Mouse (Mus musculus): Measurements from ENCODE around the gene Lamb3.
"Not testable (repeated sequence)": the region's sequence is repeated elsewhere in the genome, so short reads cannot be mapped to it uniquely, and the experiment has no call there.

Gene Lamb3

GRCm38 (mm10) chr1:193274407-193275071, 67.0 kb downstream of the Lamb3 start:
- in situ Hi-C loops (cut with MboI, MseI): no loop called here

DNA sequence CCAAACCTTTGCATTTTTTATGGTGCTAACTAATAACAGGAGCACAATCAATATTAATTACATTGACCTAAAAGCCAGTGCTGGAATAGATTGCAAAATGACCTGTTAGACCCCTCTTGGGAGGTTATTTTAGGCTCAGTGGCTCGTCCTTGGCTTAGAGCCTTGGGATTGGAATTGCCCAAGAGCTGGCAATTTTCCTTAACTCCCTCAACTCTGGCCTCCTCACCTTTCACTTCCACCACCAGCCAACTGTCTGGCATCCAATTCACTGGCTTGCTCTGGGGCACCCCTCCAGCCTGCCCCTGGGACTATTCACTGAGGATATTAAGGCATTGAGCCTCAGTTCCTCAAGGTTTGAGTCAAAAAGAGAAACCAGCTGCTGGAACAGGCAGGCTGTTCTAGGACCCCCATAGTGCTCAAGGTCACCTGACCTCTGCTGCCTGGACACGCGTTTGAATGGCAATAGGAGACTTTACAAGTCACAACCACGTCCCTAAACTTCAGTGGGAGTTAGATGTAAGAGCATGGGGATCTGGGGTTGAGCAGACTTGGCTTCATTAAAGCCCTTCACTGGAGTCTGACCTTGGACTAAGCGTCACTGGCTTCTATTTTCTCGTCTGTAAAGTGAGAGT, 71.0 kb downstream of the Lamb3 start:
- in situ Hi-C loops (cut with MboI, MseI): no loop called here

- in situ Hi-C loops (cut with MboI, MseI): no loop called here
These were observed 72.0 kb downstream of the Lamb3 start for GRCm38 (mm10) chr1:193279492-193279891.

GRCm38 (mm10) chr1:193281344-193281743, 73.8 kb downstream of the Lamb3 start:
- in situ Hi-C loops (cut with MboI, MseI): no loop called here

DNA sequence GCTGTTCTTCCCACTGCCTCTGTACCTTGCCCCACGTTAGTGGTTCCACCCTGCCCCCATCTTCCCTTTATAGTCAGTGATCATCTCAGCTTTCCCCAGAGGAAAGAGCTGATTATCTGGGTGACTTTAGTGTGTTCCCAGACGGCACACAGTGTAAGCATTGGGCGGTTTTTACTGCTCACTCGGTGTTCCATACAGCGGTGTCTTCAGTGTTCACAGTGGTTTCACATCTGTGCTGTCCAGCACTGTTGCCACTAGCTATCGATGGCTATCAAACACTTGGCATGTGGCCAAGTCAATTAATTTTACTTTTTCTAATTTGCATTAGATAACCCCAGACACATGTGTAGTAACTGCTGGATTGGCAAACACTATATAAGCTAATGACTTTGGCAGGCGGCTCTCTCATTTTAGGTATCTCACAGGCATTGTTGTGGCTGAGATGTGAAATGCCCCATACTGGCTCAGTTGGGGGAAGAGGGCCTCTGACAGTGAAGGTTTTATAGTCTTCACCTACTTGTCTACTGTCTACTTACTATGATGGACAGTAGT, 76.8 kb downstream of the Lamb3 start:
- in situ Hi-C loops (cut with MboI, MseI): no loop called here

DNA sequence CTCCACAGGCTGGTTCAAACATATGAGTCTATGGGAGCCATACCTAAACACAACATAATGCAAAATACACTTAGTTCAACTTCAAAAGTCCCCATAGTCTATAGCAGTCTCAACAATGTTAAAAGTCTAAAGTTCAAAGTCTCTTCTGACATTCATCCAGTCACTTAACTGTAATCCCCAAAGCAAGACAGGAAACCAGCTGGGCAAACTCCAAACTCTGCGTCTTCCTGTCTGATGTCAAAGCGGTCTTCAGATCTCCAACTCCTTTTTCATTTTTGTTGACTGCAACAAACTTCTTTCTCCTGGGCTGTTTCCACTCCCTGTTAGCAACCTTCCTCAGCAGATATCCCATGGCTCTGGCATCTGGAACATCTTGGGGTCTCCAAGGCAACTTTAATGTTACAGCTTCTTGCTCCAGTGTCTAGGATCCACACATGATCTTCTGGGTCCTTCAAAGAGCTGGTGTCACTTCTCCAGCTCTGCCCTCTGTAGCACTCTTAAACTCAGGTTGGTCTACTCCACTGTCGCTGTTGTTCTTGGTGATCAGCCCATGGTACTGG, 78.3 kb downstream of the Lamb3 start:
- in situ Hi-C loops (cut with MboI, MseI): not testable (repeated sequence)

DNA sequence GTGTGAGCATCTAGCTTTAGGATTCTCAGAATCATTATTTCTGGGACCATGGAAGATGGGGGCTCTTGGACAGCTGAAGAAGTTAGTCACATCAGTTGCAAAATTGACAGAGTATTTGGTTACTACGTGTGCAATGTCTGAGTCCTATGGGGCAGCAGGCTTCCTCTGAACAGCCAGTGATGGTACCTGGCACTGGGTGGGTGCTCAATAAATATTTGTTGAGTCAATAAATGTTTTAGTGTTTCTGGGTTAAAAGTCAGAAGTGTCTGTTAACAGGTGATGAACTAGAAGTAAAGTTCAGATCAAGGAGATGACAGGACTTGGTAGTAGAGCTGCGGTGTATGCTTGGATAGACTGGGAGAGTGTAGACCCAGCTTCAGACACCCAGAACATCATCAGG, 80.1 kb downstream of the Lamb3 start:
- in situ Hi-C loops (cut with MboI, MseI): no loop called here

GRCm38 (mm10) chr1:193289076-193289475, 81.6 kb downstream of the Lamb3 start:
- in situ Hi-C loops (cut with MboI, MseI): no loop called here

GRCm38 (mm10) chr1:193289914-193290313, 82.4 kb downstream of the Lamb3 start:
- in situ Hi-C loops (cut with MboI, MseI): no loop called here

DNA sequence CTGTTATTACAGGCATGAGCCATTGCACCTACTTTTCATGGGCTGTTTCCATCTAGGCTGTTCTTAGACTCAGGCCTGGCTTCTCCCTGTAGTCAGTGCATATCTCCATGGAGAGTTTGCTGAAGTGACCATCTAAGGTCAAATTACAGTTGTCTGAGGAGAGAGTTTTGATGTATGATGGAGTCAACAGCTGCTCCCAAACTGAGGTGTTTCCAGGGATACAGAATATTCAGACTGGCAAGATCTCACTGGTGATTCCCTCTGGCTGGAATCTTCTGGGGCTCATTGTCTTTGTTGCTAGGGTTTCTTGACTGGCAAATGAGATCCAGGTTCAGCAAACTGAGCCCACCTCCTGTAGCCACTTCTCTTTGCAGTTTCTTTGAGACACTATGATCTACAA, 83.2 kb downstream of the Lamb3 start:
- in situ Hi-C loops (cut with MboI, MseI): no loop called here

DNA sequence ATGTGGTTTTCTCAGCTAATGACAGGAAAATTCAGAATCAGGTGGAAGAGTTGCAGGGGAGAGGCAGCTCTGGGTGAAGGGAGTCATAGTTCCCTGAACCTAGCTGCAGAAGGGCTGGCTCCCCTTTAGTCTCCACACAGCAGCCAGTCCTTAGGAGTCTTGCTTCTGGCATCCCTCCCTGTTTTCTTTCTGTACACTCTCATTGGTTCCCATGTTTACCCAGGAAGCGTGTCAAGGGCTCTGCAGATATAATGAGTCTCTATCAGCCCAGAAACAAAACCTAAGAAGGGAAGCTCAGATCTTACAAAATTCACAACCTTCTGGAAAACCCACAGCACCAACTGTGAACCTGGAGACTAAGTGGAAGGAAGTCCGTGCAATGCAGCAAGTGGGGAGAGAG, 85.5 kb downstream of the Lamb3 start:
- in situ Hi-C loops (cut with MboI, MseI): no loop called here

GRCm38 (mm10) chr1:193293926-193294325, 86.4 kb downstream of the Lamb3 start:
- in situ Hi-C loops (cut with MboI, MseI): no loop called here

DNA sequence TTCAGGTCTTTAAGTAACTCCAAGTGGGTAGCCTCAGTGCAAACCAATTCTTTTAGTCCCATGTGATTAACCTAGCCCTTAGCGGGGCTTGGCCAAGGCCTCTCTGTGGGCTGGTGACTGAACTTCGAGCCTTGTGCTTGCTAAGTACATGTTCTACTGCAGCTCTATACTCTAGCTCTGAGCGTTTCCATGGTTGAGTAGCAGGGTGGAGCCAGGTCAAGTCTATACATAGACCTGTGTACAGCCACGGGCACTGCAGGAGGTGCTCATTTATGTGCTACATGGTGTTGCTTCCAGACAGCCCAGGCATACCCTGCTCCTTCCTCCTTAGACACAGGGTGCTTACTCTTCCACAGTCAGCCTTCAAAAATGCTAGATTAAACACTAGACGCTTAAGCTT, 88.4 kb downstream of the Lamb3 start:
- in situ Hi-C loops (cut with MboI, MseI): no loop called here

DNA sequence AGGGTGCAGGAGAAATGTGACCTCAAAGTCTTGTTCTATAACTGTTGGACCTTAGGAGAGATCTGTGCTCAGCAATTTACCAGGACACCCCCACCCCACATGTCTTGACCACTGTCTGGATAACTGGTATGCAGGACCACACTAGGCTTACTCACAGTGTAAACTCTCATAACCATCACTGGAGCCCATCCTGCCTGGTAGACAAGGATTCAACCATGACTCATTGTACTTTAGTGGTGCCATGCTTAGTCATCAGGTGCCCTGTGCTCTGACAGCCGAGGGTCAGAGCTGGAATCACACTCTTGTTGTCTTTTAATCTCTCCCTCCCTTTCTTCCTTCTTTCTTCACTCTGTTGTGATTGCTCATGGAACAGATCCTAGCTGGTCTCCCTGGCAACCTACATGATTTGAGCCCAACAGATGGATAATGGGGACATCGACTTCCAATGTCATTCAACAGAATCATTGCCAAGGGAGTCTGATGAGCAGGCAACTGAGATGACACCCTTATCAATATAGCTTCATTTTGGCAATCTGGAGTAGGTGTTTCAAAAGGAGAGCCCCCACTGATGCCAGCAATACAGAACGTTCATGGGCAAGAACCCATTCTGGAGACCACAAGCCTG, 90.8 kb downstream of the Lamb3 start:
- in situ Hi-C loops (cut with MboI, MseI): no loop called here

GRCm38 (mm10) chr1:193299995-193300394, 92.5 kb downstream of the Lamb3 start:
- in situ Hi-C loops (cut with MboI, MseI): loop anchor here (25.0 kb wide), 1 partner anchor 1113 kb away; the partner anchor contains the start of gene Kcnh1

GRCm38 (mm10) chr1:193301216-193302092, 94.0 kb downstream of the Lamb3 start:
- in situ Hi-C loops (cut with MboI, MseI): loop anchor here (25.0 kb wide), 1 partner anchor 1114 kb away; the partner anchor contains the start of gene Kcnh1

GRCm38 (mm10) chr1:193302093-193302405, 94.5 kb downstream of the Lamb3 start:
- in situ Hi-C loops (cut with MboI, MseI): loop anchor here (25.0 kb wide), 1 partner anchor 1115 kb away; the partner anchor contains the start of gene Kcnh1

- in situ Hi-C loops (cut with MboI, MseI): loop anchor here (25.0 kb wide), 1 partner anchor 1116 kb away; the partner anchor contains the start of gene Kcnh1
These were observed 95.6 kb downstream of the Lamb3 start for GRCm38 (mm10) chr1:193303096-193303495.

- in situ Hi-C loops (cut with MboI, MseI): loop anchor here (25.0 kb wide), 1 partner anchor 1118 kb away; the partner anchor contains the start of gene Kcnh1
These were observed 97.9 kb downstream of the Lamb3 start for GRCm38 (mm10) chr1:193305386-193305785.

GRCm38 (mm10) chr1:193306832-193307231, 99.3 kb downstream of the Lamb3 start:
- in situ Hi-C loops (cut with MboI, MseI): loop anchor here (25.0 kb wide), 1 partner anchor 1120 kb away; the partner anchor contains the start of gene Kcnh1

Measured in T-helper 1 cell (primary cell).